Mouse (Mus musculus) CH12.LX (cell line): ENCODE results near the gene Klhdc4. TPM values are rescaled to one million over a fixed set of nuclear protein-coding genes. Genes with fewer than 3 reads are reported as not detected.

ENCODE experiments used
- DNase-seq: peaks from one replicate; pipeline ENCODE4 v3.0.0-alpha.2; 2013; ENCODE audit errors: extremely low read depth
- H3K27ac ChIP-seq: 2 replicates; pipeline ENCODE4 v1.5.1; 2012; ENCODE audit warnings: low read depth, mild to moderate bottlenecking, control low read depth, moderate library complexity; ENCODE audit not compliant: insufficient read depth
- H3K27me3 ChIP-seq: replicated peaks from 2 replicates; pipeline ENCODE3; 2012; ENCODE audit warnings: inconsistent platforms
- H3K36me3 ChIP-seq, 2 experiments: replicated peaks in 1 of 2; 2 replicates each; pipeline versions ENCODE3 to v1.6.1; 2012; ENCODE audit warnings: inconsistent platforms in 1 of 2, low read length in 1 of 2, mild to moderate bottlenecking in 1 of 2, mixed read lengths in 1 of 2, moderate library complexity in 1 of 2; ENCODE audit not compliant: control insufficient read depth in 1 of 2, insufficient read depth in 1 of 2
- H3K4me1 ChIP-seq, 2 experiments: 2 replicates each; pipeline ENCODE4 v1.6.1; 2012; ENCODE audit warnings: inconsistent platforms in 1 of 2, moderate library complexity in 1 of 2; ENCODE audit not compliant: insufficient read depth in 2 of 2, control insufficient read depth in 1 of 2
- H3K4me2 ChIP-seq: 2 replicates; pipeline ENCODE4 v1.6.1; 2012; ENCODE audit warnings: low read depth, mild to moderate bottlenecking, control low read depth; ENCODE audit not compliant: poor library complexity, insufficient read depth, severe bottlenecking
- H3K4me3 ChIP-seq, 3 experiments: fragments of 150-350 bp in 1 of 3; sonication (generic) in 1 of 3; replicated peaks in 1 of 3; 2 replicates each; pipeline versions ENCODE3 to v1.5.1; 2011 to 2012; ENCODE audit warnings: low read depth in 2 of 3, low read length in 2 of 3, mild to moderate bottlenecking in 2 of 3, moderate library complexity in 2 of 3, control low read depth in 1 of 3, improper control_type of control experiment in 1 of 3, inconsistent platforms in 1 of 3, mixed read lengths in 1 of 3; ENCODE audit not compliant: poor library complexity in 1 of 3
- H3K79me2 ChIP-seq: replicated peaks from 2 replicates; pipeline ENCODE4 v1.6.1; 2012; ENCODE audit warnings: mild to moderate bottlenecking, moderate library complexity; ENCODE audit not compliant: control insufficient read depth, poor library complexity, insufficient read depth, severe bottlenecking; ENCODE audit errors: extremely low read depth
- H3K9ac ChIP-seq: 2 replicates; pipeline ENCODE4 v1.6.1; 2012; ENCODE audit warnings: low read depth, mild to moderate bottlenecking, control low read depth, moderate library complexity; ENCODE audit not compliant: insufficient read depth
- H3K9me3 ChIP-seq: replicated peaks from 2 replicates; pipeline ENCODE3; 2012; ENCODE audit warnings: low read length, inconsistent platforms, mixed read lengths
- CHD1 ChIP-seq: IDR thresholded peaks from 2 replicates; pipeline ENCODE4 v1.6.1; 2012; ENCODE audit warnings: low read depth, low read length, improper control_type of control experiment, inconsistent platforms
- CHD2 ChIP-seq: IDR thresholded peaks from 2 replicates; pipeline ENCODE4 v1.6.1; 2011; ENCODE audit warnings: low read length, improper control_type of control experiment
- EP300 ChIP-seq: IDR thresholded peaks from 2 replicates; pipeline ENCODE4 v1.6.1; 2011; ENCODE audit warnings: low read length, improper control_type of control experiment
- ETS1 ChIP-seq: conservative IDR thresholded peaks from 2 replicates; pipeline ENCODE4 v1.6.1; 2012; ENCODE audit warnings: low read depth, mild to moderate bottlenecking, inconsistent platforms, low read length, improper control_type of control experiment, moderate library complexity
- GABPA ChIP-seq: IDR thresholded peaks from 2 replicates; pipeline ENCODE4 v1.6.1; 2012; ENCODE audit warnings: low read depth, low read length, improper control_type of control experiment, inconsistent platforms; ENCODE audit not compliant: insufficient replicate concordance
- IRF4 ChIP-seq: IDR thresholded peaks from 2 replicates; pipeline ENCODE4 v1.6.1; 2014; ENCODE audit warnings: low read depth, mild to moderate bottlenecking, inconsistent platforms, low read length, improper control_type of control experiment
- JUN ChIP-seq: IDR thresholded peaks from 2 replicates; pipeline ENCODE4 v1.6.1; 2011; ENCODE audit warnings: low read depth, mild to moderate bottlenecking, low read length, improper control_type of control experiment, moderate library complexity; ENCODE audit not compliant: insufficient read depth
- JUND ChIP-seq: conservative IDR thresholded peaks from 2 replicates; pipeline ENCODE4 v1.6.1; 2011; ENCODE audit warnings: low read depth, low read length, improper control_type of control experiment
- KAT2A ChIP-seq: IDR thresholded peaks from 2 replicates; pipeline ENCODE4 v1.6.1; 2012; ENCODE audit warnings: low read length, improper control_type of control experiment, inconsistent platforms; ENCODE audit not compliant: insufficient replicate concordance
- MAFK ChIP-seq: IDR thresholded peaks from 2 replicates; pipeline ENCODE4 v1.6.1; 2011; ENCODE audit warnings: low read length, improper control_type of control experiment; ENCODE audit not compliant: insufficient replicate concordance
- MXI1 ChIP-seq: IDR thresholded peaks from 2 replicates; pipeline ENCODE4 v1.6.1; 2011; ENCODE audit warnings: mild to moderate bottlenecking, low read depth, low read length, improper control_type of control experiment
- MYC ChIP-seq: IDR thresholded peaks from 2 replicates; pipeline ENCODE4 v1.6.1; 2011; ENCODE audit warnings: low read depth, mild to moderate bottlenecking, improper control_type of control experiment, low read length
- NRF1 ChIP-seq: IDR thresholded peaks from 2 replicates; pipeline ENCODE4 v1.6.1; 2014; ENCODE audit warnings: low read depth, mild to moderate bottlenecking, inconsistent platforms, low read length, improper control_type of control experiment, moderate library complexity
- RAD21 ChIP-seq: IDR thresholded peaks from 2 replicates; pipeline ENCODE4 v1.6.1; 2011; ENCODE audit warnings: low read depth, mild to moderate bottlenecking, low read length, improper control_type of control experiment, moderate library complexity
- SMC3 ChIP-seq: IDR thresholded peaks from 2 replicates; pipeline ENCODE4 v1.6.1; 2011; ENCODE audit warnings: low read depth, low read length, improper control_type of control experiment
- TCF12 ChIP-seq: IDR thresholded peaks from 2 replicates; pipeline ENCODE4 v1.6.1; 2014; ENCODE audit warnings: low read depth, mild to moderate bottlenecking, inconsistent platforms, low read length, improper control_type of control experiment
- UBTF ChIP-seq: IDR thresholded peaks from 2 replicates; pipeline ENCODE4 v1.6.1; 2012; ENCODE audit warnings: low read depth, mild to moderate bottlenecking, inconsistent platforms, low read length, improper control_type of control experiment, moderate library complexity
- USF2 ChIP-seq: conservative IDR thresholded peaks from 2 replicates; pipeline ENCODE4 v1.6.1; 2011; ENCODE audit warnings: low read depth, low read length, improper control_type of control experiment
- ZC3H11A ChIP-seq: IDR thresholded peaks from 2 replicates; pipeline ENCODE4 v1.6.1; 2012; ENCODE audit warnings: low read depth, mild to moderate bottlenecking, inconsistent platforms, low read length, improper control_type of control experiment
- ZMIZ1 ChIP-seq: IDR thresholded peaks from 2 replicates; pipeline ENCODE4 v1.6.1; 2012; ENCODE audit warnings: low read depth, mild to moderate bottlenecking, inconsistent platforms, low read length, improper control_type of control experiment
- ZNF384 ChIP-seq: IDR thresholded peaks from 2 replicates; pipeline ENCODE4 v1.6.1; 2012; ENCODE audit warnings: low read depth, low read length, improper control_type of control experiment, inconsistent platforms
- dilution Hi-C: fragments of 300-500 bp; cut with MboI; formaldehyde crosslinking; loops from 2 replicates; pipeline ENCODE4 v1.14.3; 2020; ENCODE audit warnings: low sequenced_read_pairs; ENCODE audit not compliant: extremely low pct_unique_long_range_greater_than_20kb, extremely low pct_ligation_motif_present
- in situ Hi-C: fragments of 300-500 bp; cut with MboI; formaldehyde crosslinking; loops from 3 replicates; pipeline ENCODE4 v1.14.3; 2019; ENCODE audit warnings: low sequenced_read_pairs, low pct_ligation_motif_present, low pct_unique_long_range_greater_than_20kb, mixed read lengths
- polyA plus RNA-seq: library from polyadenylated mRNA; unstranded; fragments of >175 nt; gene quantifications from 2 replicates; pipeline ENCODE4 v1.2.1, GENCODE M21; 2012; ENCODE audit warnings: low read depth; ENCODE audit not compliant: insufficient read length
- total RNA-seq, 2 experiments: library from RNA; depleted of rRNA; stranded (reverse); fragments of 300-350 nt in 1 of 2; fragments of >200 nt in 1 of 2; gene quantifications; 2 replicates each; pipeline ENCODE4 v1.2.3; 2012 to 2014

The Klhdc4 gene
- total and polyA plus RNA-seq, 3 experiments, result 35.5 to 54.3 (median 51.5) TPM

DNA sequence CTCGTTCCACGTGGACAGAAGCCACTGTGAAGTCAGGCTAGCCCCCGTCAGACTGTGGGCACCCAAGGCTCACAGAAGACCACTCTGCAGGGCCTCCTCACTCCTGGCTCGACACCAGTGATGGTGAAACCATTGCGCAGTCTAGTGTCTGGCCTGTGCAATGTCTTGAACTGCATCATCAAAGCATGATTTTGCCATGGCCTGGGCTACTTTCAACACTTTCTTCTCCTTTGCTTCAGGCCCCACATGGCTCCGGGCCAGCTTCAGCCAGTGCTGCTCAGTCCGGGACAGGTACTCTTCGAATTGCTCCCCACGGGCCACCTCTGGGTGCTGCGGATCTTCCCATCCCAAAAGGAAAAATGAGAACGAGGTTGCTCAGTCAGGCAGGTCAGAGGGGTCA, 33.0 kb downstream of the Klhdc4 start:
- no peaks in the 10 kb centered on the region for H3K79me2 ChIP-seq
- no peaks in the 10 kb centered on the region for H3K9me3 ChIP-seq
- no peak overlapping the region for H3K27ac ChIP-seq
- H3K4me1 ChIP-seq, result peaks cover 6 to 31% of the 10 kb centered on the region in 2 experiments; a peak in 3 of 4 replicates
- TF ChIP-seq UBTF, result no peak
- no peak for TF ChIP-seq CHD1
- TF ChIP-seq ZNF384, result no peak
- TF ChIP-seq JUND, result no peak
- TF ChIP-seq USF2, result no peak
- no peak for TF ChIP-seq GABPA
- no peak for TF ChIP-seq IRF4
- no peak for TF ChIP-seq JUN
- TF ChIP-seq EP300, result no peak
- TF ChIP-seq MXI1, result no peak
- no peak for TF ChIP-seq MYC
- TF ChIP-seq, all 38 proteins: peak for 0
- in situ Hi-C loops (no loop called here), dilution Hi-C loops (no loop called here)
- Histone ChIP-seq H3K4me3 (no peak overlapping the region), H3K9ac (no peak overlapping the region), H3K27me3 (no peaks in the 10 kb centered on the region), H3K4me2 (no peak overlapping the region), H3K36me3 (peaks cover 65 to 92% of the 10 kb centered on the region in 2 experiments)
- no peak for DNase-seq

DNA sequence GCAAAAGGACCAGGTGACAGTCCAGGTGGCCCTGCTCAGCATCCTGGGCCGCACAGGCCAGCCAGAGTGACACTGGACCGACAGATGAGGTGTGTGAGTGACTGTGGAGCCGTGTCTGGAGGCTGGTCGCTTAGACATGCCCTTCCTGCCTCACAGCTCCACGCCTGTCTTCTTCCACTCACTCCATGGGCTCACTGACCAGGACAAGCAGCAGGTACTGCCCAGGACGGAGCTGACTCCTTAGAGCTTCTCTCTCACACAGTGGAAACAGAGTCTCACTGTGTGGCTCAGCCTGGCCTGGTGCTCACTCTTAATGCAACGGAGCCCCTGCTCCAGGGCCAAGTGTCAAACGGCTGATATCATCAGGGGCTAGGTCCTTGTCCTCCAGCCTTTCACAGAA, 33.9 kb downstream of the Klhdc4 start:
- DNase-seq, result no peak
- peaks cover 6 to 37% of the 10 kb centered on the region in 2 experiments; a peak in 3 of 4 replicates for H3K4me1 ChIP-seq
- in situ Hi-C loops (no loop called here), dilution Hi-C loops (no loop called here)
- TF ChIP-seq ETS1, result no peak
- no peak for TF ChIP-seq MXI1
- no peak for TF ChIP-seq RAD21
- TF ChIP-seq CHD2, result no peak
- no peak for TF ChIP-seq ZMIZ1
- no peak for TF ChIP-seq ZC3H11A
- TF ChIP-seq TCF12, result no peak
- no peak for TF ChIP-seq NRF1
- no peak for TF ChIP-seq MAFK
- no peak for TF ChIP-seq KAT2A
- no peak for TF ChIP-seq SMC3
- no peak for TF ChIP-seq IRF4
- H3K4me2 ChIP-seq, result no peak overlapping the region
- no peak overlapping the region for H3K4me3 ChIP-seq
- no peaks in the 10 kb centered on the region for H3K27me3 ChIP-seq
- H3K9me3 ChIP-seq, result no peaks in the 10 kb centered on the region
- H3K79me2 ChIP-seq, result no peaks in the 10 kb centered on the region
- no peak overlapping the region for H3K27ac ChIP-seq
- peaks cover 56 to 91% of the 10 kb centered on the region in 2 experiments for H3K36me3 ChIP-seq
- H3K9ac ChIP-seq, result no peak overlapping the region
